Mouse (Mus musculus) Patski (cell line): ENCODE data around the gene Myh10. TPM values are rescaled to one million over a fixed set of nuclear protein-coding genes. Genes with fewer than 3 reads are reported as not detected.

Experiments used
- ATAC-seq: fragments of 100-300 bp; one replicate; pipeline ENCODE4 v1.8.0; 2021
- CTCF ChIA-PET: fragments of 350-600 bp; sonication (Branson Sonifier 250); formaldehyde crosslinking; loops from one replicate; lab custom pipeline; 2022; ENCODE audit warnings: inconsistent platforms; lab: Charles Lee
- POLR2A ChIA-PET: fragments of 350-600 bp; sonication (Branson Sonifier 250); formaldehyde crosslinking; loops from one replicate; lab custom pipeline; 2022; ENCODE audit warnings: antibody characterized with exemption, inconsistent platforms; lab: Charles Lee
- DNase-seq: peaks from one replicate; pipeline ENCODE4 v3.0.0-alpha.2; 2011; ENCODE audit warnings: low read depth, low spot score
- H3K27me3 ChIP-seq: fragments of 371-371 bp; one replicate; pipeline ENCODE4 v1.5.1; 2021
- CTCF ChIP-seq: fragments of 100-300 bp; IDR thresholded peaks from one replicate; pipeline ENCODE4 v1.5.1; 2021
- in situ Hi-C: fragments of 300-500 bp; cut with MboI; formaldehyde crosslinking; loops from 3 replicates; pipeline ENCODE4 v1.11.1; 2018; ENCODE audit warnings: low pct_unique_long_range_greater_than_20kb, mixed read lengths
- polyA plus RNA-seq: library from polyadenylated mRNA; unstranded; gene quantifications from one replicate; pipeline ENCODE4 v1.2.3, GENCODE M21; 2021

Gene Myh10
- polyA plus RNA-seq = 113 TPM

GRCm38 (mm10) chr11:68691321-68692009 is at the start of gene Myh10:
TSS of gene Myh10 (plus strand) at chr11:68691559.
- TF ChIP-seq CTCF = no peak
- POLR2A ChIA-PET = interaction anchor here (0.9 to 1.4 kb wide), 3 partner anchors 16 to 78 kb away, joined by 3 to 4 read pairs (median 3); no protein-coding TSS in a partner anchor
- CTCF ChIA-PET = interaction anchor here (1.0 to 1.3 kb wide), 4 partner anchors 14 to 34 kb away, joined by 3 read pairs; no protein-coding TSS in a partner anchor
- peak; percentile 99 for DNase-seq
- in situ Hi-C loops = no loop called here
- no peaks in the 10 kb centered on the region for H3K27me3 ChIP-seq
- peak; percentile 98 for ATAC-seq

GRCm38 (mm10) chr11:68644781-68645180 is 46.6 kb upstream of the Myh10 start:
- TF ChIP-seq CTCF = no peak
- POLR2A ChIA-PET = no interaction called here
- DNase-seq (no peak), ATAC-seq (no peak)
- CTCF ChIA-PET = no interaction called here
- H3K27me3 ChIP-seq = no peaks in the 10 kb centered on the region
- in situ Hi-C loops = no loop called here

GRCm38 (mm10) chr11:68647808-68648207 is 43.6 kb upstream of the Myh10 start:
- CTCF ChIA-PET = no interaction called here
- no peaks in the 10 kb centered on the region for H3K27me3 ChIP-seq
- in situ Hi-C loops = no loop called here
- POLR2A ChIA-PET = no interaction called here
- DNase-seq (no peak), ATAC-seq (no peak)
- no peak for TF ChIP-seq CTCF

GRCm38 (mm10) chr11:68648385-68649148 is 42.8 kb upstream of the Myh10 start:
- DNase-seq = no peak
- ChIA-PET CTCF (no interaction called here), POLR2A (no interaction called here)
- no peak for TF ChIP-seq CTCF
- in situ Hi-C loops = no loop called here
- no peak for ATAC-seq
- H3K27me3 ChIP-seq = no peaks in the 10 kb centered on the region

GRCm38 (mm10) chr11:68651518-68651917 is 39.8 kb upstream of the Myh10 start:
- no peaks in the 10 kb centered on the region for H3K27me3 ChIP-seq
- no peak for DNase-seq
- CTCF ChIA-PET = interaction anchor here (1.0 to 1.1 kb wide), 2 partner anchors 13 to 58 kb away, joined by 3 read pairs; no protein-coding TSS in a partner anchor
- POLR2A ChIA-PET = no interaction called here
- in situ Hi-C loops = no loop called here
- TF ChIP-seq CTCF = no peak
- ATAC-seq = no peak

- ChIA-PET CTCF (interaction anchor here (1.5 kb wide), 1 partner anchor 12 kb away, joined by 4 read pairs; no protein-coding TSS in a partner anchor), POLR2A (interaction anchor here (0.7 kb wide), 1 partner anchor 173 kb away, joined by 3 read pairs; no protein-coding TSS in a partner anchor)
- in situ Hi-C loops = no loop called here
- DNase-seq (no peak), ATAC-seq (no peak)
- TF ChIP-seq CTCF = no peak
- peaks cover 3% of the 10 kb centered on the region for H3K27me3 ChIP-seq
These were observed 35.8 kb upstream of the Myh10 start for GRCm38 (mm10) chr11:68655524-68655923.

GRCm38 (mm10) chr11:68656887-68657685 is 34.3 kb upstream of the Myh10 start:
- ChIA-PET CTCF (no interaction called here), POLR2A (interaction anchor here (0.5 to 0.7 kb wide), 2 partner anchors 14 to 76 kb away, joined by 4 to 7 read pairs; no protein-coding TSS in a partner anchor)
- ATAC-seq (no peak), DNase-seq (no peak)
- H3K27me3 ChIP-seq = peaks cover 3% of the 10 kb centered on the region
- no peak for TF ChIP-seq CTCF
- in situ Hi-C loops = no loop called here

GRCm38 (mm10) chr11:68657811-68658210 is 33.5 kb upstream of the Myh10 start:
- ATAC-seq = no peak
- DNase-seq = no peak
- ChIA-PET POLR2A (interaction anchor here (0.5 kb wide), 1 partner anchor 77 kb away, joined by 7 read pairs; no protein-coding TSS in a partner anchor), CTCF (interaction anchor here (1.1 kb wide), 1 partner anchor 18 kb away, joined by 3 read pairs; no protein-coding TSS in a partner anchor)
- no peak for TF ChIP-seq CTCF
- in situ Hi-C loops = no loop called here
- peaks cover 3% of the 10 kb centered on the region for H3K27me3 ChIP-seq

GRCm38 (mm10) chr11:68665331-68665730 is 26.0 kb upstream of the Myh10 start:
- ATAC-seq (no peak), DNase-seq (no peak)
- no peak for TF ChIP-seq CTCF
- in situ Hi-C loops = no loop called here
- no peaks in the 10 kb centered on the region for H3K27me3 ChIP-seq
- ChIA-PET POLR2A (no interaction called here), CTCF (no interaction called here)

GRCm38 (mm10) chr11:68666210-68666609 is 25.1 kb upstream of the Myh10 start:
- in situ Hi-C loops = no loop called here
- POLR2A ChIA-PET = no interaction called here
- no peak for DNase-seq
- ATAC-seq = no peak
- TF ChIP-seq CTCF = no peak
- CTCF ChIA-PET = no interaction called here
- no peaks in the 10 kb centered on the region for H3K27me3 ChIP-seq
